Mouse (Mus musculus): Measurements from ENCODE around the gene Krt80. TPM values are rescaled to one million over a fixed set of nuclear protein-coding genes. Genes with fewer than 3 reads are reported as not detected.
"Not testable (repeated sequence)": the region's sequence is repeated elsewhere in the genome, so short reads cannot be mapped to it uniquely, and the experiment has no call there.

The Krt80 gene
- total and polyA plus RNA-seq, 3 experiments, result 0.20 TPM; not detected in 2

DNA sequence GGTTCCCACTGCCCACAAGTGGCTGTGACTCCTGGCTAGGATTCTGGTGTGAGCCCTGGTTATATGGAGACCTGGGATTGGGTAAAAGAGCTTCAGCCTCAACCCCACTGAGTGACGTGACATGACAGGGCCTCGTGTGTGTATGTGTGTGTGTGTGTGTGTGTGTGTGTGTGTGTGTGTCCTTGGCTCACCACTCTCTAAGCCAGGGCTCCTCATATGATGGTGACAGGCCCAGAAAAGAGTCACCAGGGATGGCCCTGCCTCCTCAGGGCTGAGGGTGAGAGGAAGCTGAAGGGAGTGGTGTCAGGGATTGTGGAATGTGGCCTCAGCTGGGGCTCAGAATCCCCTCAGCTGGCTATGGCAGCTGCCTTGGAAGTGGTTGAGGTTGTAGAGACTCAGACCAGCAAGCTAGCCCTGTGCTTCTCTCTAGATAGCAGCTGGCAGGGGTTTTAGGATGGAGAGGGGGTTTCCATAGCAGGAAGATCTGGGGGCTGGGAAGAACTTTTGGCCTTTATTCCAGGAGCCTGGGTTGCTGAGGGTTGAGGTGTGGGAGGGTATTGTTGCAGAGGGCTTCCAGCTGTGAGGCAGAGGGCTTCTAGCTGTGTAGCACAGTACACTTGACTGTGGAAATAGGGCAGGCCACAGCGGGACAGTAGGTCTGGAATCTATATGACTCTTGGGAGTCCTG lies 40.9 kb downstream of the Krt80 start (continued):
- TF ChIP-seq ETS1 (conservative IDR thresholded peaks at IDR 0.05; ENCODE audit: low read depth, low read length), result no peak
- no peak for TF ChIP-seq POLR2AphosphoS2 (IDR thresholded peaks at IDR 0.05; ENCODE audit: low read depth, low read length)

GRCm38 (mm10) chr15:101327282-101327681 lies 42.7 kb downstream of the Krt80 start:
- no peaks in the 10 kb centered on the region for H3K36me3 ChIP-seq (replicated peaks in 1 of 2; ENCODE audit: control insufficient read depth in 1 of 2, insufficient read depth in 1 of 2, low read length in 1 of 2)
- dilution Hi-C loops (cut with MboI; ENCODE audit: extremely low pct_ligation_motif_present, extremely low pct_unique_long_range_greater_than_20kb, low sequenced_read_pairs) (no loop called here), in situ Hi-C loops (cut with MboI; ENCODE audit: low pct_ligation_motif_present, low pct_unique_long_range_greater_than_20kb, low sequenced_read_pairs) (no loop called here)
- DNase-seq (ENCODE audit: extremely low read depth), result peak; percentile 81
- TF ChIP-seq CHD2 (IDR thresholded peaks at IDR 0.05; ENCODE audit: low read length) (peak; percentile 93), BHLHE40 (IDR thresholded peaks at IDR 0.05; ENCODE audit: low read depth, low read length) (peak; percentile 10; the same call in 1 of the 2 replicates), MAZ (IDR thresholded peaks at IDR 0.05; ENCODE audit: low read depth, low read length) (0 out of 2 replicates have a peak, but pooled peaks have one; percentile 43), SMC3 (IDR thresholded peaks at IDR 0.05; ENCODE audit: low read depth, low read length) (peak; percentile 80), RAD21 (IDR thresholded peaks at IDR 0.05; ENCODE audit: low read depth, low read length) (peak; percentile 89), POLR2A (IDR thresholded peaks at IDR 0.05; ENCODE audit: low read depth, low read length) (no peak), IRF4 (IDR thresholded peaks at IDR 0.05; ENCODE audit: low read depth, low read length) (peak; percentile 35; the same call in 1 of the 2 replicates), CTCF (conservative IDR thresholded peaks at IDR 0.05 in 1 of 2, IDR thresholded peaks at IDR 0.05 in 1 of 2; ENCODE audit: low read depth in 2 of 2, low read length in 2 of 2) (peak; percentile 74 to 90), MYC (IDR thresholded peaks at IDR 0.05; ENCODE audit: low read depth, low read length) (no peak)
- peaks cover 43% of the 10 kb centered on the region for H3K27me3 ChIP-seq (replicated peaks)
- no peak overlapping the region for H3K9ac ChIP-seq (ENCODE audit: insufficient read depth, low read depth)
- H3K4me3 ChIP-seq (replicated peaks in 1 of 3; ENCODE audit: low read depth in 2 of 3, low read length in 2 of 3, poor library complexity in 1 of 3), result no peak overlapping the region
- H3K9me3 ChIP-seq (replicated peaks; ENCODE audit: low read length), result peaks cover 6% of the 10 kb centered on the region
- H3K4me2 ChIP-seq (ENCODE audit: insufficient read depth, low read depth, poor library complexity, severe bottlenecking), result no peak overlapping the region
- peaks cover 0 to 11% of the 10 kb centered on the region in 2 experiments; a peak in 2 of 4 replicates for H3K4me1 ChIP-seq (ENCODE audit: control insufficient read depth in 1 of 2, insufficient read depth in 2 of 2)
- no peaks in the 10 kb centered on the region for H3K79me2 ChIP-seq (replicated peaks; ENCODE audit: control insufficient read depth, extremely low read depth, insufficient read depth, poor library complexity, severe bottlenecking)
- no peak overlapping the region for H3K27ac ChIP-seq (ENCODE audit: insufficient read depth, low read depth)

GRCm38 (mm10) chr15:101325991-101326534 lies 43.9 kb downstream of the Krt80 start:
- Histone ChIP-seq H3K79me2 (replicated peaks; ENCODE audit: control insufficient read depth, extremely low read depth, insufficient read depth, poor library complexity, severe bottlenecking) (no peaks in the 10 kb centered on the region), H3K27ac (ENCODE audit: insufficient read depth, low read depth) (no peak overlapping the region), H3K36me3 (replicated peaks in 1 of 2; ENCODE audit: control insufficient read depth in 1 of 2, insufficient read depth in 1 of 2, low read length in 1 of 2) (no peaks in the 10 kb centered on the region), H3K9me3 (replicated peaks; ENCODE audit: low read length) (peaks cover 6% of the 10 kb centered on the region), H3K4me2 (ENCODE audit: insufficient read depth, low read depth, poor library complexity, severe bottlenecking) (no peak overlapping the region), H3K4me1 (ENCODE audit: control insufficient read depth in 1 of 2, insufficient read depth in 2 of 2) (peaks cover 0 to 15% of the 10 kb centered on the region in 2 experiments; a peak in 2 of 4 replicates), H3K27me3 (replicated peaks) (peaks cover 31% of the 10 kb centered on the region), H3K9ac (ENCODE audit: insufficient read depth, low read depth) (no peak overlapping the region), H3K4me3 (replicated peaks in 1 of 3; ENCODE audit: low read depth in 2 of 3, low read length in 2 of 3, poor library complexity in 1 of 3) (no peak overlapping the region)
- TF ChIP-seq ZC3H11A (IDR thresholded peaks at IDR 0.05; ENCODE audit: low read depth, low read length), result no peak
- no peak for TF ChIP-seq TBP (conservative IDR thresholded peaks at IDR 0.05; ENCODE audit: low read depth, low read length)
- TF ChIP-seq ZNF384 (IDR thresholded peaks at IDR 0.05; ENCODE audit: low read depth, low read length), result no peak
- TF ChIP-seq GABPA (IDR thresholded peaks at IDR 0.05; ENCODE audit: insufficient replicate concordance, low read depth, low read length), result no peak
- TF ChIP-seq CTCF (conservative IDR thresholded peaks at IDR 0.05 in 1 of 2, IDR thresholded peaks at IDR 0.05 in 1 of 2; ENCODE audit: low read depth in 2 of 2, low read length in 2 of 2), result no peak
- TF ChIP-seq CHD2 (IDR thresholded peaks at IDR 0.05; ENCODE audit: low read length), result no peak
- TF ChIP-seq TCF12 (IDR thresholded peaks at IDR 0.05; ENCODE audit: low read depth, low read length), result no peak
- TF ChIP-seq SMC3 (IDR thresholded peaks at IDR 0.05; ENCODE audit: low read depth, low read length), result no peak
- no peak for TF ChIP-seq NRF1 (IDR thresholded peaks at IDR 0.05; ENCODE audit: low read depth, low read length)
- no peak for TF ChIP-seq MAX (IDR thresholded peaks at IDR 0.05; ENCODE audit: low read length)
- dilution Hi-C loops (cut with MboI; ENCODE audit: extremely low pct_ligation_motif_present, extremely low pct_unique_long_range_greater_than_20kb, low sequenced_read_pairs), result no loop called here
- in situ Hi-C loops (cut with MboI; ENCODE audit: low pct_ligation_motif_present, low pct_unique_long_range_greater_than_20kb, low sequenced_read_pairs), result no loop called here
- no peak for DNase-seq (ENCODE audit: extremely low read depth)

- DNase-seq (ENCODE audit: extremely low read depth); H3K9ac ChIP-seq (ENCODE audit: insufficient read depth, low read depth): not testable (repeated sequence)
Observed at GRCm38 (mm10) chr15:101324409-101324808, 45.6 kb downstream of the Krt80 start.

More at GRCm38 (mm10) chr15:101324409-101324808, 45.6 kb downstream of the Krt80 start:
- H3K36me3 ChIP-seq (replicated peaks in 1 of 2; ENCODE audit: control insufficient read depth in 1 of 2, insufficient read depth in 1 of 2, low read length in 1 of 2); dilution Hi-C loops (cut with MboI; ENCODE audit: extremely low pct_ligation_motif_present, extremely low pct_unique_long_range_greater_than_20kb, low sequenced_read_pairs); H3K9me3 ChIP-seq (replicated peaks; ENCODE audit: low read length); H3K79me2 ChIP-seq (replicated peaks; ENCODE audit: control insufficient read depth, extremely low read depth, insufficient read depth, poor library complexity, severe bottlenecking); H3K4me2 ChIP-seq (ENCODE audit: insufficient read depth, low read depth, poor library complexity, severe bottlenecking); H3K4me3 ChIP-seq (replicated peaks in 1 of 3; ENCODE audit: low read depth in 2 of 3, low read length in 2 of 3, poor library complexity in 1 of 3); H3K27ac ChIP-seq (ENCODE audit: insufficient read depth, low read depth): not testable (repeated sequence)
- H3K4me1 ChIP-seq (ENCODE audit: control insufficient read depth in 1 of 2, insufficient read depth in 2 of 2), result peaks cover 8 to 32% of the 10 kb centered on the region in 2 experiments
- in situ Hi-C loops (cut with MboI; ENCODE audit: low pct_ligation_motif_present, low pct_unique_long_range_greater_than_20kb, low sequenced_read_pairs), result loop anchor here (5.0 kb wide), 1 partner anchor 748 kb away; the partner anchor contains the start of gene Eif4b
- H3K27me3 ChIP-seq (replicated peaks), result peaks cover 14% of the 10 kb centered on the region
